Mouse (Mus musculus): ENCODE results near the gene Gm8765. TPM values are rescaled to one million over a fixed set of nuclear protein-coding genes. Genes with fewer than 3 reads are reported as not detected.
"Not testable (repeated sequence)": the region's sequence is repeated elsewhere in the genome, so short reads cannot be mapped to it uniquely, and the experiment has no call there.

Gene Gm8765
- polyA plus RNA-seq (2015; fragmentation: Nextera tagmentation; extraction: Ambion mirVana), result not detected in 2 replicates

GRCm38 (mm10) chr13:50698012-50698411 lies at the start of gene Gm8765:
Gene Gm8765, plus strand, starts transcription at chr13:50698312.
- H3K27me3 ChIP-seq; H3K9me3 ChIP-seq; ATAC-seq (ENCODE audit: low FRiP score, low read depth); H3K36me3 ChIP-seq; H3K4me3 ChIP-seq; H3K9ac ChIP-seq; H3K4me2 ChIP-seq; H3K27ac ChIP-seq (replicated peaks); H3K4me1 ChIP-seq (replicated peaks): not testable (repeated sequence)
- WGBS, result 42% methylated on average over 1 of the region's 2 CpGs

DNA sequence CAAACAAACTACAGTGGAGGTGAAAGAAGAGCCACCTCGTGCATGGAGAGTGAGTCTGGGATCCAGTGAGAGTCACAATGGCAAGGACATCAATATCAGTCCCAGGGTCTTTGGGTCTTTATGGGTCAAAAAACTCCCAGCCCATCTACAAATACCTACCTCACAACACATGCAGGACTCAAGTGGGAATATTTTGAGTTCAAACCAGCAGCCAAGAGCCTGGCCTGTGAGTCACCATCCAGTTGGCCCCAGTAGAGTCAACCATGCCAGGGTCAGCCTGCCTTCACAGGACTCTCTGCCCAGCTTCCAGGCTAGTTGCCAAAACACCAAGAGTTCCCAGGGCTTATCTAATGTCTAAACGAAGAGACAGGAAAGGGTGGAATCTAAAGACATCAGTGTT lies 49.3 kb upstream of the Gm8765 start:
- not testable (repeated sequence) for H3K27ac ChIP-seq (replicated peaks); H3K27me3 ChIP-seq; H3K4me1 ChIP-seq (replicated peaks); H3K9me3 ChIP-seq; H3K4me2 ChIP-seq; H3K4me3 ChIP-seq; H3K36me3 ChIP-seq; ATAC-seq (ENCODE audit: low FRiP score, low read depth); H3K9ac ChIP-seq
- WGBS, result 81% methylated on average over 2 of the region's 2 CpGs

GRCm38 (mm10) chr13:50750282-50750681 lies 52.2 kb downstream of the Gm8765 start:
- not testable (repeated sequence) for ATAC-seq (ENCODE audit: low FRiP score, low read depth); H3K27me3 ChIP-seq; H3K27ac ChIP-seq (replicated peaks); H3K4me2 ChIP-seq; H3K4me1 ChIP-seq (replicated peaks); H3K9me3 ChIP-seq; H3K9ac ChIP-seq; H3K36me3 ChIP-seq; H3K4me3 ChIP-seq

GRCm38 (mm10) chr13:50751732-50752131 lies 53.6 kb downstream of the Gm8765 start:
- no peak overlapping the region for H3K9ac ChIP-seq
- no peak overlapping the region for H3K4me3 ChIP-seq
- H3K27ac ChIP-seq (replicated peaks), result no peak overlapping the region
- 79% methylated on average over 2 of the region's 2 CpGs for WGBS
- H3K4me1 ChIP-seq (replicated peaks), result no peaks in the 10 kb centered on the region
- no peaks in the 10 kb centered on the region for H3K36me3 ChIP-seq
- no peaks in the 10 kb centered on the region for H3K27me3 ChIP-seq
- H3K4me2 ChIP-seq, result no peak overlapping the region
- ATAC-seq (ENCODE audit: low FRiP score, low read depth), result no peak
- no peaks in the 10 kb centered on the region for H3K9me3 ChIP-seq

GRCm38 (mm10) chr13:50752961-50753360 lies 54.8 kb downstream of the Gm8765 start:
- not testable (repeated sequence) for H3K36me3 ChIP-seq; H3K27me3 ChIP-seq; H3K9ac ChIP-seq; H3K4me2 ChIP-seq; H3K4me3 ChIP-seq; H3K4me1 ChIP-seq (replicated peaks); ATAC-seq (ENCODE audit: low FRiP score, low read depth); H3K27ac ChIP-seq (replicated peaks); H3K9me3 ChIP-seq

Small RNA genes lying within 50 kb of the gene (microRNA-seq; reads per million reads assigned to microRNA genes)
- gene Gm23952, result not detected

Other genes with a start within 250 kb of the Gm8765 start
- not detected in 2 replicates for gene Nutm2, start 231.0 kb upstream of the Gm8765 start, polyA plus RNA-seq (2015; fragmentation: Nextera tagmentation; extraction: Ambion mirVana)
- gene Gm904, start 55.1 kb upstream of the Gm8765 start, polyA plus RNA-seq (2015; fragmentation: Nextera tagmentation; extraction: Ambion mirVana), result not detected in 2 replicates

All from hindbrain, embryonic 15.5 days (tissue).